Mouse (Mus musculus) lung, adult 2 months (tissue): ENCODE measurements around the gene Mroh3.

Experiments
- CTCF ChIP-seq: fragments of 200-500 bp; IDR thresholded peaks from 2 replicates; pipeline ENCODE4 v1.5.1; 2011; ENCODE audit warnings: mild to moderate bottlenecking, low read length, control low read depth; ENCODE audit not compliant: insufficient read depth
- POLR2A ChIP-seq: fragments of 200-500 bp; IDR thresholded peaks from 2 replicates; pipeline ENCODE4 v1.6.1; 2011; ENCODE audit warnings: low read depth, mild to moderate bottlenecking, control low read depth, low read length, borderline replicate concordance; ENCODE audit errors: extremely low read depth

- no peak for TF ChIP-seq CTCF
- TF ChIP-seq POLR2A = no peak
These were observed 37.0 kb upstream of the Mroh3 start for GRCm38 (mm10) chr1:136249662-136250061.
